Mouse (Mus musculus): ENCODE data around the gene Sgsm3. TPM values are rescaled to one million over a fixed set of nuclear protein-coding genes. Genes with fewer than 3 reads are reported as not detected.

Sgsm3 gene
- polyA plus RNA-seq, 1 experiment from 2014 or later, result 31.2 TPM

DNA sequence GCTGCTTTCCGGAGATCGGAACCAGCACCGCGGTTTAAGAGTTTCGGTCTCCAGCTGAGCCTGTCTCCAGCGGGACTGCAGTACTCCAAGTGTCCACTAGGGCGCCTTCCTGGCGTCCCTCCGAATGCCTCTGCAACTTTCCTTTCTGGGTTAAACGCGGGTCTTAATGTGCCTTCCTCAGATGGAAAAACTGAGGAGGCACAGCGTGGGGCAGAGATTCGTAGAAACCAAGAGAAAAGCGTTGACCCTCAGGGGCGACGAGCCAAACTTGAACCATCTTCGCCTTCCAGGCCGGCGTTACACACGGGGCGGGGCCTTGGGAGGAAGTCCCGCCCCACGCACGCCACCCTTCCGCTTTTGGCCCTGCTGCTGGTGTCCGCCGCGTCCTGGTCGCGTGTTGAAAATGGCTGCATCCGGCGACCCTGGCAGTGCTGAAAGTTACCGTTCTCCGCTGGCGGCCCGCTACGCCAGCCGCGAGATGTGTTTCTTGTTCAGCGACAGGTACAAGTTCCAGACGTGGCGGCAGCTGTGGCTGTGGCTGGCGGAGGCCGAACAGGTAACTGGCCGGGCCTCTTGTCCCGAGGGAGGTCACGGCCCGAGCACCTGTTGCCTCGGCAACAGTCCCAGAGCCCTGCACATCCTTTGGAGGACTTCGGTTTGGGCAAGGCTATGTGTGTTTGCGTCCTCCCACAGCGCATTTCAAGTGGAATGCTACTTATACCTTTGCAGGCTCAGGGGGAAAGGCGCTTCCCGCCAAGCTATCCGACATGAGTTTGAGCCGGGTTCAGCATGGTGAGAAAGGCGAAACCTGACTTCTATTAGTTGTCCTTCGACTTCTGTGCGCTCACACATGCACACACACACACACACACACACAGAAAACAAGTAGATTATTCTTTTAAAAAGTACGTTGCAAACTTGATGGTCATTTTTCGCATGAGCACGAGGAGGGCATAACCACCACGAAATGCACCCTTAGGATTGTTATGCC lies 29.1 kb upstream of the Sgsm3 start, which contains the start of gene Adsl:
TSS of gene Adsl (plus strand) at position 346 of the 991 bp plus-strand sequence.
- Histone ChIP-seq H3K4me3 (peak within 1 kb of the TSS; percentile 92), H3K36me3 (peaks cover 25% of the 10 kb centered on the region), H3K9me3 (no peaks in the 10 kb centered on the region), H3K4me2 (replicated peaks) (peak within 1 kb of the TSS; percentile 85), H3K27ac (peak within 1 kb of the TSS; percentile 84), H3K4me1 (peaks cover 15% of the 10 kb centered on the region), H3K9ac (peak within 1 kb of the TSS; percentile 85), H3K27me3 (no peaks in the 10 kb centered on the region)
- WGBS, result under 1% methylated on average over 63 of the region's 63 CpGs
- ATAC-seq (ENCODE audit: low FRiP score, low read depth), result peak; percentile 95

- Histone ChIP-seq H3K4me2 (replicated peaks) (peak overlapping the region; percentile 85), H3K4me1 (peaks cover 15% of the 10 kb centered on the region), H3K4me3 (peak overlapping the region; percentile 92), H3K27me3 (no peaks in the 10 kb centered on the region), H3K27ac (no peak overlapping the region), H3K36me3 (peaks cover 34% of the 10 kb centered on the region), H3K9ac (peak overlapping the region; percentile 85), H3K9me3 (no peaks in the 10 kb centered on the region)
- no peak for ATAC-seq (ENCODE audit: low FRiP score, low read depth)
- WGBS, result 54% methylated on average over 4 of the region's 4 CpGs
Observed at GRCm38 (mm10) chr15:80949431-80949830, 28.1 kb upstream of the Sgsm3 start.

GRCm38 (mm10) chr15:80950055-80950454 lies 27.5 kb upstream of the Sgsm3 start:
- ATAC-seq (ENCODE audit: low FRiP score, low read depth), result no peak
- Histone ChIP-seq H3K9ac (no peak overlapping the region), H3K9me3 (no peaks in the 10 kb centered on the region), H3K27me3 (no peaks in the 10 kb centered on the region), H3K27ac (no peak overlapping the region), H3K36me3 (peaks cover 40% of the 10 kb centered on the region), H3K4me1 (peaks cover 15% of the 10 kb centered on the region), H3K4me3 (peak overlapping the region; percentile 92), H3K4me2 (replicated peaks) (peak overlapping the region; percentile 85)
- 90% methylated on average over 7 of the region's 7 CpGs for WGBS

GRCm38 (mm10) chr15:80953971-80954370 lies 23.6 kb upstream of the Sgsm3 start:
- peaks cover 14% of the 10 kb centered on the region for H3K4me1 ChIP-seq
- H3K4me3 ChIP-seq, result no peak overlapping the region
- no peak overlapping the region for H3K4me2 ChIP-seq (replicated peaks)
- H3K27me3 ChIP-seq, result no peaks in the 10 kb centered on the region
- ATAC-seq (ENCODE audit: low FRiP score, low read depth), result no peak
- H3K36me3 ChIP-seq, result peaks cover 78% of the 10 kb centered on the region
- no peak overlapping the region for H3K9ac ChIP-seq
- WGBS, result 88% methylated on average over 9 of the region's 9 CpGs
- no peak overlapping the region for H3K27ac ChIP-seq
- no peaks in the 10 kb centered on the region for H3K9me3 ChIP-seq

GRCm38 (mm10) chr15:80954861-80955260 lies 22.7 kb upstream of the Sgsm3 start:
- 86% methylated on average over 3 of the region's 3 CpGs for WGBS
- no peak overlapping the region for H3K9ac ChIP-seq
- peaks cover 87% of the 10 kb centered on the region for H3K36me3 ChIP-seq
- peaks cover 5% of the 10 kb centered on the region for H3K4me1 ChIP-seq
- H3K27me3 ChIP-seq, result no peaks in the 10 kb centered on the region
- no peaks in the 10 kb centered on the region for H3K9me3 ChIP-seq
- no peak for ATAC-seq (ENCODE audit: low FRiP score, low read depth)
- no peak overlapping the region for H3K4me2 ChIP-seq (replicated peaks)
- H3K27ac ChIP-seq, result no peak overlapping the region
- no peak overlapping the region for H3K4me3 ChIP-seq

GRCm38 (mm10) chr15:80955836-80956438 lies 21.6 kb upstream of the Sgsm3 start:
- H3K27me3 ChIP-seq, result no peaks in the 10 kb centered on the region
- peaks cover 88% of the 10 kb centered on the region for H3K36me3 ChIP-seq
- H3K4me3 ChIP-seq, result no peak overlapping the region
- no peak for ATAC-seq (ENCODE audit: low FRiP score, low read depth)
- H3K4me1 ChIP-seq, result no peaks in the 10 kb centered on the region
- H3K27ac ChIP-seq, result no peak overlapping the region
- no peak overlapping the region for H3K9ac ChIP-seq
- no peak overlapping the region for H3K4me2 ChIP-seq (replicated peaks)
- 94% methylated on average over 12 of the region's 12 CpGs for WGBS
- H3K9me3 ChIP-seq, result no peaks in the 10 kb centered on the region

GRCm38 (mm10) chr15:80969371-80969770 lies 8.2 kb upstream of the Sgsm3 start:
- no peak for ATAC-seq (ENCODE audit: low FRiP score, low read depth)
- WGBS, result 86% methylated on average over 1 of the region's 1 CpGs
- peaks cover 59% of the 10 kb centered on the region for H3K36me3 ChIP-seq

GRCm38 (mm10) chr15:80974311-80974710 lies 3.3 kb upstream of the Sgsm3 start:
- Histone ChIP-seq H3K27me3 (no peaks in the 10 kb centered on the region), H3K4me3 (no peak overlapping the region), H3K36me3 (peaks cover 16% of the 10 kb centered on the region), H3K9ac (no peak overlapping the region), H3K9me3 (no peaks in the 10 kb centered on the region), H3K4me2 (replicated peaks) (no peak overlapping the region), H3K27ac (no peak overlapping the region), H3K4me1 (peaks cover 9% of the 10 kb centered on the region; the same call in 1 of the 2 replicates)
- WGBS, result 27% methylated on average over 5 of the region's 5 CpGs
- no peak for ATAC-seq (ENCODE audit: low FRiP score, low read depth)

More at GRCm38 (mm10) chr15:80969371-80969770, 8.2 kb upstream of the Sgsm3 start:
- Histone ChIP-seq H3K9ac (no peak overlapping the region), H3K27ac (no peak overlapping the region), H3K4me1 (no peaks in the 10 kb centered on the region), H3K27me3 (no peaks in the 10 kb centered on the region), H3K4me3 (no peak overlapping the region), H3K9me3 (no peaks in the 10 kb centered on the region; the same call in 1 of the 2 replicates), H3K4me2 (replicated peaks) (no peak overlapping the region)

DNA sequence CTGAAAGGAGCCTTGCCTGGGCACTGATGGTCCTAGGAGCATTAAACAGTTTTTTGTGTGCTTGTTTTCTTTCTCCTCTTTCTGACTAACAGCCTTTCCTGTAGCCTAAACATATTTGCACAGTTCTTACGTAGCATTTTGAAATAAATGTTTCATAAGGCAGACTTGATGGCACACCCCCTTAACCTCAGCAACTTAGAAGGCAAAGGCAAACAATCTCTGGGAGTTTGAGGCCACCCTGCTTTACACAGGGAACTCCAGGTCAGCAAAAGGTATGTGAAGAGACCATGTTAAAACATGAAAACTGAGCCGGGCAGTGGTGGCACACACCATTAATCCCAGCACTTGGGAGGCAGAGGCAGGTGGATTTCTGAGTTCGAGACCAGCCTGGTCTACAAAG lies 1.9 kb upstream of the Sgsm3 start:
- no peak overlapping the region for H3K9ac ChIP-seq
- H3K36me3 ChIP-seq, result peaks cover 3% of the 10 kb centered on the region
- no peak overlapping the region for H3K4me3 ChIP-seq
- H3K27me3 ChIP-seq, result no peaks in the 10 kb centered on the region
- H3K4me1 ChIP-seq, result peaks cover 9% of the 10 kb centered on the region; the same call in 1 of the 2 replicates
- ATAC-seq (ENCODE audit: low FRiP score, low read depth), result no peak
- WGBS, result 85% methylated on average over 3 of the region's 3 CpGs
- H3K27ac ChIP-seq, result no peak overlapping the region
- H3K4me2 ChIP-seq (replicated peaks), result no peak overlapping the region
- H3K9me3 ChIP-seq, result no peaks in the 10 kb centered on the region

- Histone ChIP-seq H3K4me3 (no peak overlapping the region), H3K4me2 (replicated peaks) (no peak overlapping the region), H3K9ac (no peak overlapping the region), H3K36me3 (no peaks in the 10 kb centered on the region), H3K27ac (no peak overlapping the region), H3K27me3 (no peaks in the 10 kb centered on the region), H3K4me1 (peaks cover 9% of the 10 kb centered on the region; the same call in 1 of the 2 replicates), H3K9me3 (no peaks in the 10 kb centered on the region)
- 84% methylated on average over 4 of the region's 4 CpGs for WGBS
- ATAC-seq (ENCODE audit: low FRiP score, low read depth), result no peak
Observed at GRCm38 (mm10) chr15:80979611-80980010, 2.0 kb downstream of the Sgsm3 start.

- H3K36me3 ChIP-seq, result no peaks in the 10 kb centered on the region
- no peaks in the 10 kb centered on the region for H3K9me3 ChIP-seq
- H3K4me1 ChIP-seq, result peaks cover 9% of the 10 kb centered on the region; the same call in 1 of the 2 replicates
- no peak overlapping the region for H3K27ac ChIP-seq
- H3K4me3 ChIP-seq, result no peak overlapping the region
- no peak overlapping the region for H3K9ac ChIP-seq
- H3K4me2 ChIP-seq (replicated peaks), result no peak overlapping the region
- no peaks in the 10 kb centered on the region for H3K27me3 ChIP-seq
- 84% methylated on average over 4 of the region's 4 CpGs for WGBS
- ATAC-seq (ENCODE audit: low FRiP score, low read depth), result no peak
Observed at GRCm38 (mm10) chr15:80981176-80981575, 3.6 kb downstream of the Sgsm3 start.

DNA sequence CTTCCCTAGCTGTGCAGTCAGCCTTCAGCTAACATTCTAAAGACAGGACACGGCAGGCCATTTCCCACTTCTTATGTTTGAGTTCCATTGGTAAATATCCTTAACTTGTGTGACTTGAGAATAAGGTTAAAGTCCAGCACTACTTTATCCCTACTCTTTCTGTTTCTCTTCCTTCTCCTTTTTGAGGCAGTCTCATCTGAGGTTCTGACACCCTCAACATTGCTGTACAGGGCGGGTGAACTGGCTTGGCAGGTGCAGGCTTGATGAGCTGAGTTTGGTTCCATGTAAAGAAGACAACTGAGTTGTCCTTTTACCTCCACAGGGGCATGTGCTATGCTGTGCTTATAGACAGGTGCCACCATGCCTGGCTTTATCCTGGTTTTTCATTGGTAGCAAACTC lies 5.7 kb downstream of the Sgsm3 start:
- WGBS, result 81% methylated on average over 2 of the region's 2 CpGs
- H3K4me3 ChIP-seq, result no peak overlapping the region
- ATAC-seq (ENCODE audit: low FRiP score, low read depth), result no peak
- H3K9ac ChIP-seq, result no peak overlapping the region
- no peaks in the 10 kb centered on the region for H3K27me3 ChIP-seq
- no peak overlapping the region for H3K4me2 ChIP-seq (replicated peaks)
- no peak overlapping the region for H3K27ac ChIP-seq
- H3K36me3 ChIP-seq, result no peaks in the 10 kb centered on the region
- no peaks in the 10 kb centered on the region for H3K9me3 ChIP-seq
- H3K4me1 ChIP-seq, result peaks cover 4% of the 10 kb centered on the region; the same call in 1 of the 2 replicates

Data from limb, embryonic 13.5 days (tissue).